Mouse (Mus musculus) embryonic facial prominence, embryonic 12.5 days (tissue): ENCODE data around the gene Tnfsf13. TPM values are rescaled to one million over a fixed set of nuclear protein-coding genes. Genes with fewer than 3 reads are reported as not detected.
"Not testable (repeated sequence)": the region's sequence is repeated elsewhere in the genome, so short reads cannot be mapped to it uniquely, and the experiment has no call there.

Experiments used
- ATAC-seq: fragments of 200-750 bp; cut with Nextera tagmentation; 2 replicates; pipeline ENCODE4 v1.8.0; 2017; ENCODE audit not compliant: insufficient number of reproducible peaks, insufficient read depth, low FRiP score, low TSS enrichment
- H3K27ac ChIP-seq: fragments of 300-500 bp; sonication (generic); 2 replicates; pipeline ENCODE4 v1.5.1; 2016; ENCODE audit warnings: mild to moderate bottlenecking
- H3K27me3 ChIP-seq: fragments of 300-500 bp; sonication (generic); 2 replicates; pipeline ENCODE4 v1.6.1; 2016; ENCODE audit warnings: mild to moderate bottlenecking, moderate library complexity
- H3K36me3 ChIP-seq: fragments of 300-500 bp; sonication (generic); 2 replicates; pipeline ENCODE4 v1.6.1; 2016; ENCODE audit warnings: mild to moderate bottlenecking
- H3K4me1 ChIP-seq: fragments of 300-500 bp; sonication (generic); 2 replicates; pipeline ENCODE4 v1.6.1; 2016
- H3K4me2 ChIP-seq: fragments of 300-500 bp; sonication (generic); replicated peaks from 2 replicates; pipeline ENCODE4 v1.6.1; 2016; ENCODE audit warnings: mild to moderate bottlenecking, moderate library complexity
- H3K4me3 ChIP-seq: fragments of 300-500 bp; sonication (generic); 2 replicates; pipeline ENCODE4 v1.5.1; 2016; ENCODE audit warnings: mild to moderate bottlenecking
- H3K9ac ChIP-seq: fragments of 300-500 bp; sonication (generic); 2 replicates; pipeline ENCODE4 v1.6.1; 2016; ENCODE audit warnings: mild to moderate bottlenecking, moderate library complexity
- H3K9me3 ChIP-seq: fragments of 300-500 bp; sonication (generic); 2 replicates; pipeline ENCODE4 v1.6.1; 2016; ENCODE audit warnings: mild to moderate bottlenecking, moderate library complexity
- WGBS: fragments of 180-500 bp; shearing (Covaris S2); methylation state at CpG from one replicate; pipeline ENCODE4 v1.1.7; 2016; 5-methylcytosine and 5-hydroxymethylcytosine counted together
- polyA plus RNA-seq: library from polyadenylated mRNA; unstranded; fragments of >200 nt; fragmentation: Nextera tagmentation; extraction: Ambion mirVana; gene quantifications from 2 replicates; pipeline ENCODE4 v1.2.1, GENCODE M21; 2016

Gene Tnfsf13
- polyA plus RNA-seq, 1 experiment from 2014 or later, result 0.50 TPM

GRCm38 (mm10) chr11:69703381-69703780, 17.8 kb upstream of the Tnfsf13 start:
- WGBS, result 59% methylated on average over 3 of the region's 3 CpGs
- not testable (repeated sequence) for ATAC-seq, H3K4me3 ChIP-seq, H3K4me1 ChIP-seq, H3K9ac ChIP-seq, H3K36me3 ChIP-seq, H3K9me3 ChIP-seq, H3K4me2 ChIP-seq, H3K27ac ChIP-seq, H3K27me3 ChIP-seq

DNA sequence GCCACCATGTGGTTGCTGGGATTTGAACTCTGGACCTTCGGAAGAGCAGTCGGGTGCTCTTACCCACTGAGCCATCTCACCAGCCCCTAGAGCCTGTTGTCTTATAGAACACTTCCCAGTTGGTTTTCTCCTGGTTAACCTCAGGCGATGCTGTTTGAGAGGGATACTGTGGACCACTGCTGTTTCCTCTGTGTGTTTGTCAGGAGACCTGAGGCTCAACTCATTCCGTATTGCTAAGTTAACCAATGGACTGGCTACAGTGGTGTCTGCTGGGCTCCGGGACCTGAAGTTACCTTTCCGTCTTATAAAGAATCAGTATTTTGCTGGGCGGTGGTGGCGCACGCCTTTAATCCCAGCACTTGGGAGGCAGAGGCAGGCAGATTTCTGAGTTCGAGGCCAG, 17.3 kb upstream of the Tnfsf13 start:
- H3K27ac ChIP-seq, H3K36me3 ChIP-seq, H3K4me3 ChIP-seq, H3K4me2 ChIP-seq, H3K9me3 ChIP-seq, ATAC-seq, H3K4me1 ChIP-seq, H3K9ac ChIP-seq, H3K27me3 ChIP-seq: not testable (repeated sequence)
- 95% methylated on average over 10 of the region's 10 CpGs for WGBS

DNA sequence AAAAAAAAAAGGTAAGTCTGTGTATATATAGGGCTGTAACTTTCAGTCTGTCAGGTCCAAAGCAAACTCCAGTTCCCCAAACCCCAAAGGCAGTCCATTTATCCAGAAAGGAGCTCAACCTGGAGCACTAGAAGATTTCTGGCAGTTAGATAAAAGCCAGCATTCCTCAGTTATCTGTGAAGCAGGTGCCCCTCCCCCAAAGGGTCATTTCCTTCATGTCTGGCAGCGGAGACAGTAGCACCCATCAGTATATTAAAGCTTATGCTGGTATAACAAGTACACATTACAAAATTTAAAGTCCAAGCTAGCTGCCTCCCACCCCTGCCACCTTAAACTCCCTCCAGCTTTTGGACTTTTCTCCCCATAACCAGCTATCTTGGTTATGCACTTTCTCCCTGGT, 14.0 kb upstream of the Tnfsf13 start:
- H3K27me3 ChIP-seq, result no peaks in the 10 kb centered on the region
- H3K27ac ChIP-seq, result no peak overlapping the region
- H3K4me1 ChIP-seq, result peaks cover 12% of the 10 kb centered on the region
- WGBS, result 71% methylated on average over 1 of the region's 1 CpGs
- H3K4me3 ChIP-seq, result no peak overlapping the region
- no peak overlapping the region for H3K9ac ChIP-seq
- no peak for ATAC-seq
- H3K9me3 ChIP-seq, result no peaks in the 10 kb centered on the region
- no peaks in the 10 kb centered on the region for H3K36me3 ChIP-seq
- H3K4me2 ChIP-seq, result no peak overlapping the region

DNA sequence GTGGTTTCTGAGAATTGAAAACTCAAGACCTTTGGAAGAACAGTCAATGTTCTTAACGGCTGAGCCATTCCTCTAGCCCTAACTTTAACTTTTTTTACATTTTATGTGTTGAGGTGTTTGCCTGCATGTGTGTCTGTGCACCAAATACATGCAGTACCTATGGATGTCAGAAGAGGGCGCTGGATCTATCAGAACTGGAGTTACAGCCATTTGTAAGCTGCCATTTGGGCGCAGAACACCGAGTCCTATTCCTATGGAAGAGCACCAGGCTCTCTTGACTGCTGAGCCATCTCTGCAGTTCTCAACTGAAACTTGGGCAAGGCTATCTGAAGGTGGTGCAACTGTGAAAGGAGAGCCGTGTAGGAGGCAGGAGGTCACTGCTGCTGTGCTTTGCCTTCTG, 13.0 kb upstream of the Tnfsf13 start:
- H3K36me3 ChIP-seq, result no peaks in the 10 kb centered on the region
- no peak overlapping the region for H3K4me3 ChIP-seq
- no peak for ATAC-seq
- peaks cover 12% of the 10 kb centered on the region for H3K4me1 ChIP-seq
- H3K27ac ChIP-seq, result no peak overlapping the region
- no peaks in the 10 kb centered on the region for H3K9me3 ChIP-seq
- WGBS, result 66% methylated on average over 5 of the region's 5 CpGs
- no peak overlapping the region for H3K9ac ChIP-seq
- no peaks in the 10 kb centered on the region for H3K27me3 ChIP-seq
- H3K4me2 ChIP-seq, result no peak overlapping the region

- no peaks in the 10 kb centered on the region for H3K36me3 ChIP-seq
- H3K4me3 ChIP-seq, result no peak overlapping the region
- WGBS, result 91% methylated on average over 3 of the region's 3 CpGs
- no peaks in the 10 kb centered on the region for H3K9me3 ChIP-seq
- no peak for ATAC-seq
- H3K27ac ChIP-seq, result no peak overlapping the region
- peaks cover 12% of the 10 kb centered on the region for H3K4me1 ChIP-seq
- no peak overlapping the region for H3K9ac ChIP-seq
- no peak overlapping the region for H3K4me2 ChIP-seq
- H3K27me3 ChIP-seq, result no peaks in the 10 kb centered on the region
Observed at GRCm38 (mm10) chr11:69697396-69697795, 11.8 kb upstream of the Tnfsf13 start.

DNA sequence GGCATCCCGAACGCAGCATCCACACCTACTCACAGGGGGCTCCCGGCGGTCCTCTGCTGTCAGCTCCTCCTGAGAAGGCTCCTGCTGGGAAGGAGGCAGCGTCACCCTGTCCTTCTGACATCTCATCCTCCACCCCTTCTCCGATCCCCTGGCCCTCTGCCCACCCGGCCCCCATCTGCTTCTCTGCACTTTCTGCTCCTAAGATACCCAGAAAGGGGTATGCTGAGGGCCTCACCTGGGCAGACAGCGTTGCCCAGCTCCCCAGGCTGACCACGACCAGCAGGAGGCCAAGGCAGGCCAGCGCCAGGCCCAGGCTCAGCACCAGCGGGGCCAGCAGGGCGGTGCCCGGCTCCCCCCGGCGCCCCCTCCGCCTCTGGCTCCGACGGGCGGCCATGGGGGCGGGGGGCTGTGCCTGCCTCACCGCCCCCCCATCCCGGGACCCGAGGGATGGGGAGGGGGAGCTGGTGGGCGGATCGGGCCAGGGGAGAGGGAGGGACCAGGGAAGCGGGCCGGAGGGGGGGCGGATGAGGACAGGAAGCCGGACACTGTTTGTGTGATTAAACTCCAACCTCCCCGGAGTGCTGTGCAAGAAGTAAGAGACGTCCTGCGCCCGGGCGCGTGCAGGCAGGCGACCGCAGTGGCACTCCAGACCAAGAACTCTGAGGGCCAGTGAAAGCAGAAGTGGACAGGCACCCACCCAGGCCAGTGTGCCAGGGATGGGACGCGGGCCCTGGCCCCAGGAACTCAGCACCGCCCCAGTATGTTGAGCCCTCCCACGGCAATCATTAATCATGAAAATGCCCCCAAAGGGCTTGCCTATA, 10.0 kb upstream of the Tnfsf13 start, which contains the start of the genes Tnfsf12 and Tnfsfm13:
TSS of gene Tnfsf12 (minus strand) at position 489 of the 821 bp plus-strand sequence.
TSS of gene Tnfsfm13 (minus strand) at position 738 of the 821 bp plus-strand sequence.
- Histone ChIP-seq H3K4me1 (peaks cover 12% of the 10 kb centered on the region), H3K4me3 (peak within 1 kb of the TSS; percentile 48), H3K27me3 (no peaks in the 10 kb centered on the region), H3K27ac (peak within 1 kb of the TSS; percentile 74; the same call in 1 of the 2 replicates), H3K4me2 (peak within 1 kb of the TSS; percentile 94), H3K9ac (peak within 1 kb of the TSS; percentile 81), H3K36me3 (no peaks in the 10 kb centered on the region), H3K9me3 (no peaks in the 10 kb centered on the region)
- WGBS, result 2% methylated on average over 40 of the region's 41 CpGs
- peak; percentile 38; the same call in 1 of the 2 replicates for ATAC-seq

DNA sequence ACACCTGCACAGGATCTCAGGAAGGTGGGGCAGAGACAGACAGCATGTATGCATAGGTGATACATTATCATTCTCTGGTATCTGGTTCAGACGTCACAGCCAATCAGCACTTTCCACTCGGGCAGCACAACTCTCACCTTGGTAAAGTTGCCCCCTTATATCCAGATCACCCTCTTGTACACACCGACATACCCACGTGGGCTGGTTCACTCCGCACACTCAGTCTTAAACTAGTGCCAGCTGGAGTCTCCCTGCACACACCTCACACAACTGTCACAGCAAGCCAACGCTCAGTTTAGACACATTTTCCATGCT, 9.4 kb upstream of the Tnfsf13 start:
- H3K9me3 ChIP-seq, result no peaks in the 10 kb centered on the region
- H3K27ac ChIP-seq, result peak overlapping the region; percentile 74; the same call in 1 of the 2 replicates
- peaks cover 12% of the 10 kb centered on the region for H3K4me1 ChIP-seq
- peak overlapping the region; percentile 81; the same call in 1 of the 2 replicates for H3K9ac ChIP-seq
- H3K4me3 ChIP-seq, result peak overlapping the region; percentile 48
- WGBS, result 21% methylated on average over 6 of the region's 6 CpGs
- 0 out of 2 replicates have a peak, but pooled peaks have one; percentile 30 for ATAC-seq
- H3K36me3 ChIP-seq, result no peaks in the 10 kb centered on the region
- peak overlapping the region; percentile 94 for H3K4me2 ChIP-seq
- no peaks in the 10 kb centered on the region for H3K27me3 ChIP-seq

GRCm38 (mm10) chr11:69693421-69693965, 7.9 kb upstream of the Tnfsf13 start:
- ATAC-seq, result no peak
- Histone ChIP-seq H3K9ac (no peak overlapping the region), H3K4me1 (peaks cover 12% of the 10 kb centered on the region), H3K9me3 (no peaks in the 10 kb centered on the region), H3K4me3 (no peak overlapping the region), H3K27ac (no peak overlapping the region), H3K36me3 (no peaks in the 10 kb centered on the region), H3K4me2 (no peak overlapping the region), H3K27me3 (no peaks in the 10 kb centered on the region)
- WGBS, result 63% methylated on average over 11 of the region's 11 CpGs

GRCm38 (mm10) chr11:69692863-69693262, 7.3 kb upstream of the Tnfsf13 start:
- Histone ChIP-seq H3K4me3 (no peak overlapping the region), H3K27ac (no peak overlapping the region), H3K4me1 (peaks cover 12% of the 10 kb centered on the region), H3K36me3 (no peaks in the 10 kb centered on the region), H3K27me3 (no peaks in the 10 kb centered on the region), H3K9me3 (no peaks in the 10 kb centered on the region), H3K9ac (no peak overlapping the region), H3K4me2 (no peak overlapping the region)
- WGBS, result 88% methylated on average over 6 of the region's 6 CpGs
- no peak for ATAC-seq

DNA sequence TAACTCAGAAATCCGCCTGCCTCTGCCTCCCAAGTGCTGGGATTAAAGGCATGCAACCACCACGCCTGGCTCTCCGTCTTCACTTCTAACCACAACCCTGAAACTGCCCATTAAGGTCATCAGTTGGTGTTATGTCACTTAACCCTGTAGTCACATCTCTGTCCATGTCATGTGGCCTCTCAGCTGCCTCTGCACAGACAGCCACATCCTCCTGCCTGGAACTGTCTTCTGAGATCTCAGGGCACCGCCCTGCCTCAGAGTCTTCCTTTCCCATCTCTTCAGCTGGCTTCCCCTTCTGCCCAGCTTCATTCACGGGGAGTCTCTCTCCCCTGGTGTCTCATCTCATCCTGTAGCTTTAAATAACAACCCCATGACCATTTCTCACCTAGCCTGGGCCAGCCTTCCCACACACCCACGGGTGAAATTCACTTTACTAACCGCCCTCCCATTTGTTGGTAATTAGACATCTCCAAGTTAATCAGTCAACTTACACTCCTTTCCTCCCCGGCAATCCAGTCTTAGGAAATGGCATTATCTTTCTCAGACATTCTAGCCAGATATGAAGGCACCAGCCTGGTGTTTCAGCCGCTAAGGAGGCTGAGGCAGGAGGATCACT, 6.7 kb upstream of the Tnfsf13 start:
- H3K27ac ChIP-seq, result no peak overlapping the region
- no peaks in the 10 kb centered on the region for H3K27me3 ChIP-seq
- no peak overlapping the region for H3K4me2 ChIP-seq
- no peak for ATAC-seq
- 75% methylated on average over 9 of the region's 9 CpGs for WGBS
- H3K4me3 ChIP-seq, result no peak overlapping the region
- H3K9ac ChIP-seq, result no peak overlapping the region
- peaks cover 12% of the 10 kb centered on the region for H3K4me1 ChIP-seq
- H3K36me3 ChIP-seq, result no peaks in the 10 kb centered on the region
- H3K9me3 ChIP-seq, result no peaks in the 10 kb centered on the region

GRCm38 (mm10) chr11:69689891-69690290, 4.3 kb upstream of the Tnfsf13 start:
- Histone ChIP-seq H3K27me3 (no peaks in the 10 kb centered on the region), H3K4me2 (no peak overlapping the region), H3K36me3 (no peaks in the 10 kb centered on the region), H3K4me1 (peaks cover 8% of the 10 kb centered on the region), H3K9me3 (no peaks in the 10 kb centered on the region), H3K4me3 (no peak overlapping the region), H3K27ac (no peak overlapping the region), H3K9ac (peak overlapping the region; percentile 1; the same call in 1 of the 2 replicates)
- ATAC-seq, result no peak
- WGBS, result 100% methylated on average over 1 of the region's 1 CpGs

GRCm38 (mm10) chr11:69687061-69687460, 1.5 kb upstream of the Tnfsf13 start:
- Histone ChIP-seq H3K27ac (0 out of 2 replicates have a peak overlapping the region, but pooled peaks have one; percentile 54), H3K36me3 (no peaks in the 10 kb centered on the region), H3K9me3 (no peaks in the 10 kb centered on the region), H3K4me2 (no peak overlapping the region), H3K9ac (peak overlapping the region; percentile 15; the same call in 1 of the 2 replicates), H3K27me3 (no peaks in the 10 kb centered on the region), H3K4me1 (peaks cover 15% of the 10 kb centered on the region), H3K4me3 (no peak overlapping the region)
- WGBS, result 51% methylated on average over 5 of the region's 5 CpGs
- ATAC-seq, result no peak
